Mouse (Mus musculus) ovary, adult 18-20 months (tissue): ENCODE measurements around the gene Hes7.

Source experiments
- DNase-seq: peaks from one replicate; pipeline ENCODE4 v3.0.0; 2022; ENCODE audit warnings: low spot score, mixed read lengths

The Hes7 gene

GRCm38 (mm10) chr11:69120221-69121000, at the start of gene Hes7:
Gene Hes7 (plus strand): TSS chr11:69120404.
- no peak for DNase-seq

GRCm38 (mm10) chr11:69070590-69071222, 49.5 kb upstream of the Hes7 start, which contains the start of gene Tmem107:
Gene Tmem107 (plus strand): TSS chr11:69070806.
- DNase-seq, result peak; percentile 91

GRCm38 (mm10) chr11:69071262-69071661, 48.9 kb upstream of the Hes7 start:
- no peak for DNase-seq

GRCm38 (mm10) chr11:69072234-69072633, 48.0 kb upstream of the Hes7 start:
- DNase-seq, result no peak

GRCm38 (mm10) chr11:69072666-69073064, 47.5 kb upstream of the Hes7 start:
- no peak for DNase-seq

- peak; percentile 75 for DNase-seq
Observed at GRCm38 (mm10) chr11:69073065-69073888, 46.9 kb upstream of the Hes7 start.

- DNase-seq, result no peak
Observed at GRCm38 (mm10) chr11:69073951-69074775, 46.0 kb upstream of the Hes7 start.

GRCm38 (mm10) chr11:69074776-69075069, 45.5 kb upstream of the Hes7 start:
- no peak for DNase-seq

- DNase-seq, result no peak
Observed at GRCm38 (mm10) chr11:69075764-69076479, 44.3 kb upstream of the Hes7 start.

- DNase-seq, result no peak
Observed at GRCm38 (mm10) chr11:69076572-69076971, 43.6 kb upstream of the Hes7 start.

- no peak for DNase-seq
Observed at GRCm38 (mm10) chr11:69077316-69077715, 42.9 kb upstream of the Hes7 start.

GRCm38 (mm10) chr11:69078041-69078440, 42.2 kb upstream of the Hes7 start:
- no peak for DNase-seq

GRCm38 (mm10) chr11:69078805-69079438, 41.3 kb upstream of the Hes7 start:
- DNase-seq, result no peak

- no peak for DNase-seq
Observed at GRCm38 (mm10) chr11:69080102-69080854, 39.9 kb upstream of the Hes7 start.

GRCm38 (mm10) chr11:69080855-69081222, 39.4 kb upstream of the Hes7 start:
- no peak for DNase-seq

- DNase-seq, result no peak
Observed at GRCm38 (mm10) chr11:69081613-69082012, 38.6 kb upstream of the Hes7 start.

GRCm38 (mm10) chr11:69085608-69086007, 34.6 kb upstream of the Hes7 start:
- DNase-seq, result no peak

- DNase-seq, result no peak
Observed at GRCm38 (mm10) chr11:69086390-69086789, 33.8 kb upstream of the Hes7 start.

GRCm38 (mm10) chr11:69087082-69087481, 33.1 kb upstream of the Hes7 start:
- DNase-seq, result no peak

- no peak for DNase-seq
Observed at GRCm38 (mm10) chr11:69087597-69087996, 32.6 kb upstream of the Hes7 start.
